Mouse (Mus musculus) G1E (cell line): Measurements from ENCODE around the gene Rrad.

Experiments used
- CTCF ChIP-seq: IDR thresholded peaks from 2 replicates; pipeline ENCODE4 v1.5.1; 2012; ENCODE audit warnings: low read depth, low read length, inconsistent platforms, mixed read lengths
- GATA1 ChIP-seq: IDR thresholded peaks from 2 replicates; pipeline ENCODE4 v1.6.1; 2012; ENCODE audit warnings: borderline replicate concordance, low read length, inconsistent platforms, mixed read lengths
- GATA2 ChIP-seq: IDR thresholded peaks from 2 replicates; pipeline ENCODE4 v1.6.1; 2012; ENCODE audit warnings: low read depth, low read length, inconsistent platforms, borderline replicate concordance
- POLR2AphosphoS5 ChIP-seq: IDR thresholded peaks from 2 replicates; pipeline ENCODE4 v1.6.1; 2012; ENCODE audit warnings: low read depth, low read length, inconsistent platforms; ENCODE audit not compliant: insufficient replicate concordance
- TAL1 ChIP-seq: conservative IDR thresholded peaks from 2 replicates; pipeline ENCODE4 v1.6.1; 2012; ENCODE audit warnings: low read depth, low read length, inconsistent platforms, mixed read lengths

DNA sequence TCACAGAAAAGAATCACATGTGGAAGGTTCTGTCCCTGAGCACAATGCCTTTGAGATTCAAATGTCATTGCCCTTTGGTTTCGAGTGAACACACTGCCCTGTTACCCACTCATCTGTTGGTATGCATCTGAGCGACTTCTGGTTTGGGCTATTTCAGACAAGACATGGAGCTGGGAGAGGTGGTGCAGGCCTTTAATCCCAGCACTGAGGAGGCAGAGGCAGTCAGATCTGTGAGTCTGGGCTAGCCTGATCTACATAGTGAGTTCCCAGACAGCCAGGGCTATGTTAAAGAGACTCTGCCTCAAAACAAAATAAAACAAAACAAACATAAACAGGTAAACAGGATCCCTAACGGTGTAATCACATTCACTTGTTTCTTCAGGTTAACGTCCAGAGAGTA is 24.5 kb upstream of the Rrad start:
- TF ChIP-seq GATA2 (no peak), POLR2AphosphoS5 (no peak), GATA1 (no peak), CTCF (no peak), TAL1 (no peak)
